Mouse (Mus musculus): ENCODE measurements around the gene Lars2. TPM values are rescaled to one million over a fixed set of nuclear protein-coding genes. Genes with fewer than 3 reads are reported as not detected.
A peak's percentile ranks its signal among the peaks of the same experiment; 100 is the strongest.

Gene Lars2
- polyA plus RNA-seq, 1 experiment from 2014 or later: 1,220 TPM

DNA sequence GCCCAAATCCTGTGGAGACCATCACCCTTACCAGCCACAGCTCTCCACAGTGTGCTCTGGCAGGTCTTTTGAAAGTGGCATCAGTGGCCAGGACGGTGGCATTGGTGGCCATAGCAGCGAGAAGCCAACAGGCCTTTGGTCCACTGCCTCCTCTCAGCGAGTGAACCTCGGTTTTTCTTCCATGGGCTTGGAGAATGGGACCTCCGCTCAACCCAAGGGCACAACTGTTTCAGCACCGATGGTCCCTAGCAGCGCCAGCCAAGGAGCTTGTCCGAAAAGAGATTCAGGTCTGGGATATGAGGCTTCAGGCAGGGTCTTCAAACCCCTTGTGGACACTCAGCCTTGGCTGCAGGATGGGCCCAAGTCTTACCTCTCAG is 113.1 kb downstream of the Lars2 start:
- Histone ChIP-seq H3K9me3 (ENCODE audit: control insufficient read depth, low read length) (no peaks in the 10 kb centered on the region), H3K27me3 (ENCODE audit: control insufficient read depth, insufficient read depth, low read length) (no peaks in the 10 kb centered on the region), H3K9ac (no peak overlapping the region; the same call in 1 of the 2 replicates), H3K4me1 (replicated peaks; ENCODE audit: control insufficient read depth, insufficient read depth, low read length) (peaks cover 17% of the 10 kb centered on the region), H3K27ac (no peak overlapping the region), H3K36me3 (replicated peaks; ENCODE audit: control insufficient read depth, insufficient read depth) (no peaks in the 10 kb centered on the region), H3K4me2 (replicated peaks) (peak overlapping the region; percentile 66), H3K4me3 (replicated peaks; ENCODE audit: low read length) (peak overlapping the region; percentile 55)
- DNase-seq (ENCODE audit: low spot score) (no peak), ATAC-seq (ENCODE audit: low FRiP score) (no peak)
- 94% methylated on average over 8 of the region's 8 CpGs for WGBS

DNA sequence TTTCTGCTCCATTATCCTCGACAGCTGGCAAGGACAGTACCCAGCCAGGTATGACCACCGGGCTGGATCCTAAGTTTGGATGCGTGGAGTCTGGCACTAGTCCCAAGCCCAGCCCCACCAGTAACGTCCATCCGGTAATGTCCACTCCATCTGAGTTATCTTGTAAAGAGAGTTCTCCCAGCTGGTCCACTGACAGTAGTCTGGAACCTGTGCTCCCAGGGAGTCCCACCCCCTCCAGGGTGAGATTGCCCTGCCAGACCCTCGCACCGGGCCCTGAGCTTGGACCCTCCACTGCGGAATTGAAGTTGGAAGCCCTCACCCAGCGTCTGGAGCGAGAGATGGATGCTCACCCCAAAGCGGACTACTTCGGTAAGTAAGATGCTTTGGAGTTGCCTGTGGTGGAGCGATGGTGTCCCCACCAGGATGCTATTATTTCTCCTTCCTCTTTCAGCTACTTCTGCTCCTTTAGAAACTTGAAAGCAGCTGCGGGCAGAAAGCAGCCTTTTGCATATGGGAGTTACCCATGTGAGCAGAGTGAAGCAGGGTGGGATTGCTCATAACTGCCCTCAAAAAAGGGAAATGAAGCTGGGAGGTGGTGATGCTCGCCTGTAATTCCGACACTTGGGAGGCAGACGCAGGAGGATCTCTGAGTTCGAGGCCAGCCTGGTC is 113.7 kb downstream of the Lars2 start:
- Histone ChIP-seq H3K4me3 (replicated peaks; ENCODE audit: low read length) (no peak overlapping the region), H3K4me1 (replicated peaks; ENCODE audit: control insufficient read depth, insufficient read depth, low read length) (peaks cover 17% of the 10 kb centered on the region), H3K36me3 (replicated peaks; ENCODE audit: control insufficient read depth, insufficient read depth) (no peaks in the 10 kb centered on the region), H3K9ac (no peak overlapping the region), H3K27me3 (ENCODE audit: control insufficient read depth, insufficient read depth, low read length) (no peaks in the 10 kb centered on the region), H3K4me2 (replicated peaks) (peak overlapping the region; percentile 66), H3K27ac (no peak overlapping the region), H3K9me3 (ENCODE audit: control insufficient read depth, low read length) (no peaks in the 10 kb centered on the region)
- DNase-seq (ENCODE audit: low spot score) (no peak), ATAC-seq (ENCODE audit: low FRiP score) (no peak)
- WGBS: 85% methylated on average over 18 of the region's 18 CpGs

GRCm38 (mm10) chr9:123481136-123481535 is 114.4 kb downstream of the Lars2 start:
- Histone ChIP-seq H3K27me3 (ENCODE audit: control insufficient read depth, insufficient read depth, low read length) (no peaks in the 10 kb centered on the region), H3K9me3 (ENCODE audit: control insufficient read depth, low read length) (no peaks in the 10 kb centered on the region), H3K4me2 (replicated peaks) (peak overlapping the region; percentile 66), H3K4me1 (replicated peaks; ENCODE audit: control insufficient read depth, insufficient read depth, low read length) (peaks cover 17% of the 10 kb centered on the region), H3K27ac (no peak overlapping the region), H3K4me3 (replicated peaks; ENCODE audit: low read length) (no peak overlapping the region), H3K36me3 (replicated peaks; ENCODE audit: control insufficient read depth, insufficient read depth) (no peaks in the 10 kb centered on the region), H3K9ac (no peak overlapping the region)
- ATAC-seq (ENCODE audit: low FRiP score) (no peak), DNase-seq (ENCODE audit: low spot score) (no peak)
- WGBS: 80% methylated on average over 7 of the region's 7 CpGs

DNA sequence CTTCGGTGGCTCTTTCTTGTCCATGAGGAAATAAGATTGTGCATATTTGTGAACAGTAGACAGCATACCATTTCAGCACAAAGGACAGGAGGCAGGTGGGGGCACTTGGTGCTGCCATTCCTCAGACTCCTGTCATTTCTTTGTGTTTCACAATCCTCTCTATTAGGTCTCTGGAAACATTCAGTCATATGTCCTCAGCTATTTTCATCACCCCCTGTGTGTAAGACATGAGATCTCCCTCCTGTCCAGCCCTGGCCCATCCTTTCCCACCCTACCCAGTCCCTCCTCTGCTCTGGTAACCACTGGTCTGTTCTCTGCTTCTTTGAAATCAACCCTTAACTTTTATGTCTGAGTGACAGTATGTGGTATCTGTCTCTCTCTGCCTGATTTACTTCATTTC is 116.9 kb downstream of the Lars2 start:
- DNase-seq (ENCODE audit: low spot score) (no peak), ATAC-seq (ENCODE audit: low FRiP score) (no peak)
- H3K36me3 ChIP-seq (replicated peaks; ENCODE audit: control insufficient read depth, insufficient read depth): no peaks in the 10 kb centered on the region
- no peak overlapping the region for H3K4me3 ChIP-seq (replicated peaks; ENCODE audit: low read length)
- no peaks in the 10 kb centered on the region for H3K9me3 ChIP-seq (ENCODE audit: control insufficient read depth, low read length)
- peaks cover 16% of the 10 kb centered on the region for H3K4me1 ChIP-seq (replicated peaks; ENCODE audit: control insufficient read depth, insufficient read depth, low read length)
- H3K9ac ChIP-seq: no peak overlapping the region
- no peak overlapping the region for H3K27ac ChIP-seq
- H3K27me3 ChIP-seq (ENCODE audit: control insufficient read depth, insufficient read depth, low read length): no peaks in the 10 kb centered on the region
- WGBS: 100% methylated on average over 1 of the region's 1 CpGs
- no peak overlapping the region for H3K4me2 ChIP-seq (replicated peaks)

GRCm38 (mm10) chr9:123484830-123485229 is 118.1 kb downstream of the Lars2 start:
- Histone ChIP-seq H3K27me3 (ENCODE audit: control insufficient read depth, insufficient read depth, low read length) (no peaks in the 10 kb centered on the region), H3K27ac (no peak overlapping the region), H3K4me3 (replicated peaks; ENCODE audit: low read length) (no peak overlapping the region), H3K36me3 (replicated peaks; ENCODE audit: control insufficient read depth, insufficient read depth) (no peaks in the 10 kb centered on the region), H3K9ac (no peak overlapping the region), H3K9me3 (ENCODE audit: control insufficient read depth, low read length) (no peaks in the 10 kb centered on the region), H3K4me2 (replicated peaks) (no peak overlapping the region), H3K4me1 (replicated peaks; ENCODE audit: control insufficient read depth, insufficient read depth, low read length) (peaks cover 8% of the 10 kb centered on the region)
- ATAC-seq (ENCODE audit: low FRiP score) (no peak), DNase-seq (ENCODE audit: low spot score) (no peak)
- WGBS: 96% methylated on average over 3 of the region's 3 CpGs

GRCm38 (mm10) chr9:123485561-123485960 is 118.8 kb downstream of the Lars2 start:
- no peaks in the 10 kb centered on the region for H3K36me3 ChIP-seq (replicated peaks; ENCODE audit: control insufficient read depth, insufficient read depth)
- H3K27me3 ChIP-seq (ENCODE audit: control insufficient read depth, insufficient read depth, low read length): no peaks in the 10 kb centered on the region
- H3K4me3 ChIP-seq (replicated peaks; ENCODE audit: low read length): no peak overlapping the region
- DNase-seq (ENCODE audit: low spot score): no peak
- no peak overlapping the region for H3K27ac ChIP-seq
- H3K4me2 ChIP-seq (replicated peaks): no peak overlapping the region
- ATAC-seq (ENCODE audit: low FRiP score): no peak
- no peak overlapping the region for H3K9ac ChIP-seq
- 89% methylated on average over 4 of the region's 4 CpGs for WGBS
- no peaks in the 10 kb centered on the region for H3K9me3 ChIP-seq (ENCODE audit: control insufficient read depth, low read length)
- peaks cover 8% of the 10 kb centered on the region for H3K4me1 ChIP-seq (replicated peaks; ENCODE audit: control insufficient read depth, insufficient read depth, low read length)

- DNase-seq (ENCODE audit: low spot score) (no peak), ATAC-seq (ENCODE audit: low FRiP score) (no peak)
- Histone ChIP-seq H3K9ac (no peak overlapping the region), H3K9me3 (ENCODE audit: control insufficient read depth, low read length) (no peaks in the 10 kb centered on the region), H3K27ac (no peak overlapping the region), H3K27me3 (ENCODE audit: control insufficient read depth, insufficient read depth, low read length) (no peaks in the 10 kb centered on the region), H3K4me1 (replicated peaks; ENCODE audit: control insufficient read depth, insufficient read depth, low read length) (peaks cover 8% of the 10 kb centered on the region; the same call in 1 of the 2 replicates), H3K36me3 (replicated peaks; ENCODE audit: control insufficient read depth, insufficient read depth) (no peaks in the 10 kb centered on the region), H3K4me2 (replicated peaks) (no peak overlapping the region), H3K4me3 (replicated peaks; ENCODE audit: low read length) (no peak overlapping the region)
- 76% methylated on average over 3 of the region's 3 CpGs for WGBS
These were observed 119.9 kb downstream of the Lars2 start for GRCm38 (mm10) chr9:123486635-123487034.

DNA sequence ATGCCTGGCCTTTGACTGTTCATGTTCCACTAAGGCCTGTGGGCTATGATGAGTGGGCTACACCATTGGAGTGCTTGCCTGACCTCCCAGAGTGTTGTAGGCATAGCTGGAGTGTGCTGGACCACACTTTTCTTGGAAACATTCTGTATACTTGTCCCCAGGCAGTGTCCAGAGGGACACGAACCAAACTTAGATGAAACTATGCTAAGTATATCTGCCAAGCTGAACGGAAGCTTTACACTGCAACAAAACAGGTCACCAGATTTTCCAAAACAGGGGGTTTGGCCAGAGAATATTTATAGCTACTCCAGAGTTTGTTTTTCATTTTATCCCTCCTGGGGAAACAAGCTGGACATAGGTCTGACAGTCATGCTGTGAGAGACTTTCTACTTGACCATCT is 122.3 kb downstream of the Lars2 start:
- no peak for ATAC-seq (ENCODE audit: low FRiP score)

DNA sequence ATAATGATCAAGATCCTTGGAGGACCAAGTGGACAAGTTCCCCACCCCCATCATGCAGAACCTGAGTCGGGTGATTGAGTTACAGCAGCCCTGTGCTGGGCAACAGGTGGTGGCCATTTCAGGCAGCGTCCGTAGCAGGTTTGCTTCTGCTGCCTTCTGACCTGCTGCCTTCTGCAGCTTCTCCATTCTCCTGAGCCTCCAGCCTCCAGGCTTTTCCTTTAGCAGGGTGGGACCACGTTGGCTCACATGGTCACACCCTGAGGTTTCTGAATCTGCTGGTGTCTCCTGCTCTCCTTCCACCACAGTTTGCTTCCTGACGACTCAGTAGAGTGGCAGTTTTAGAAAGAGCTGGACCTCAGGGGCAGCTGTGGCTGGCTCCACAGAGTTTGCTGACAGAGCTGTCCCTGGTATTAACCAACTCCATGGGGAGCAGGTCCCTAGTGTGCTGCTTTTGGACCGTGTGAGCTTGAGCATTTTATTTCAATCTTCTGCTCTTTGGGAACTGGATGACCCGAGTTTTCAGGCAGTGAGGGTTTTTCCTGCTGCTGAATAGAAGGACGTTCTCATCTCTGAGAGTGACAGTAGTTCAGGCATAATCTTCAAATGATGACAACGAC is 123.1 kb downstream of the Lars2 start:
- no peak overlapping the region for H3K27ac ChIP-seq
- ATAC-seq (ENCODE audit: low FRiP score): no peak
- H3K4me2 ChIP-seq (replicated peaks): no peak overlapping the region
- no peaks in the 10 kb centered on the region for H3K36me3 ChIP-seq (replicated peaks; ENCODE audit: control insufficient read depth, insufficient read depth)
- H3K27me3 ChIP-seq (ENCODE audit: control insufficient read depth, insufficient read depth, low read length): no peaks in the 10 kb centered on the region
- no peak overlapping the region for H3K4me3 ChIP-seq (replicated peaks; ENCODE audit: low read length)
- H3K9ac ChIP-seq: no peak overlapping the region
- no peak for DNase-seq (ENCODE audit: low spot score)
- 81% methylated on average over 9 of the region's 9 CpGs for WGBS
- H3K4me1 ChIP-seq (replicated peaks; ENCODE audit: control insufficient read depth, insufficient read depth, low read length): 0 out of 2 replicates have a peak, but pooled peaks cover 3% of the 10 kb centered on the region
- H3K9me3 ChIP-seq (ENCODE audit: control insufficient read depth, low read length): no peaks in the 10 kb centered on the region

More for the DNA sequence above, 122.3 kb downstream of the Lars2 start:
- Histone ChIP-seq H3K27me3 (ENCODE audit: control insufficient read depth, insufficient read depth, low read length) (no peaks in the 10 kb centered on the region), H3K4me1 (replicated peaks; ENCODE audit: control insufficient read depth, insufficient read depth, low read length) (0 out of 2 replicates have a peak, but pooled peaks cover 4% of the 10 kb centered on the region), H3K36me3 (replicated peaks; ENCODE audit: control insufficient read depth, insufficient read depth) (no peaks in the 10 kb centered on the region), H3K4me2 (replicated peaks) (no peak overlapping the region), H3K9me3 (ENCODE audit: control insufficient read depth, low read length) (no peaks in the 10 kb centered on the region), H3K27ac (no peak overlapping the region), H3K4me3 (replicated peaks; ENCODE audit: low read length) (no peak overlapping the region), H3K9ac (no peak overlapping the region)
- no peak for DNase-seq (ENCODE audit: low spot score)
- 93% methylated on average over 2 of the region's 2 CpGs for WGBS
